Mouse (Mus musculus): ENCODE measurements at regions not wholly inside any gene's neighbourhood (a gene's known extent, or its start where the extent isn't known, plus 50 kb on each side); places are given as distances from the start of the nearest gene placed in this dataset.

DNA sequence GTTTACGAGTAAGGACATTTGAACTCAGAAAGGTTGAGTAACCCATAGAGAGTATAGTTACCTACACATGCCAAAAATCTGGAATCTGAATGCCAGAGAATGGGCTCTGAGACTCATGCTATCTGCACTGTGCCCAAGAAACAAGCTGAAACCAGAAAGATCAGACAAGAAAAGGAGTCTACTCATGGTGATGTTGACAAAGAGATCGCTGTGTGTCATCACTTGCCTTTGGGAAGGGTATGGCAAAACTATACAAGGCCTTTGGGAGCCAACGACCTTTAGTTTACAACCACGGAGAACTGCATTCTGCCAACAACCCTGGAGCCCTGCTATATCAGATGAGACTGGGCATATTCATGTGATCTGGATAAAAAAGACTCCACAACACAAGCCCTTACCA, 339.3 kb upstream of the Nfe2l3 start:
- in situ Hi-C loops (cut with MboI, MseI), result no loop called here

DNA sequence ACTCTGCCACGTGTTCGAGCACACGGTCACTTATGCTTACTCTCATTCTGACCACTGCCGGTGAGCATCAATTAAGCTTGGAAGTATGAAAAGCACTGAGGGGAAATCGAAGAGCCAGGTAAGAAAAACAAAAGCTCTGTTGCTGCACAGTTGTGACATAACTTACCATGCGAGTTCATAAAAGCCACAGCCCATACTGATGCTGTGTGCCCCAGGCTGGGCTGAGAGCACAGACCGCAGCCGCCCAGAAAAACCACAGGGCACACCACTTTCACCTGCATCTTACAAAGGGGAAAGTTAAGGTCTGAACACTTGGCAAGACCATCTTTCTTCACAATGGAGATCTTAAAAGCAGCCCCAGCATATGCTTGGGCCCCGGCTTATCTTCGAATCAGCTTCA, 338.2 kb upstream of the Nfe2l3 start:
- in situ Hi-C loops (cut with MboI, MseI), result no loop called here

DNA sequence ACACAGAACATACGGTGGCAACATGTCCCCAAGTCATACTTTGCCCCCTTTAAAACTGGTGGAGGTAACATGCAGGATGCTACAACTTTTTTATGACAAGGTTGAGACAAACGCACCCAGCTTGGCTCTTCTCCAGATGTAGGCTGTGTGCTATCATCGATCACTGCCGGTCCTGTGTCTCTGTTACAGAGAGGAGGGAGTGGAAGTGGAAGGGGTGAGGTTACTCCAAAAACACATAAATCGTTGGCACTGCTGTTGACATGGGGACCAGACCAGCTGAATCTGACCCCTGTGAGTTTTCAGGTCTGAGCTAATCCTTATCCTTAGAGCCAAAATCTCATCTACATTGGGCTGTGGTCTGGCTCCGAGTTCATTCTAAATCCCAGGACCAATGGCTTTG, 335.0 kb upstream of the Nfe2l3 start:
- in situ Hi-C loops (cut with MboI, MseI), result no loop called here

DNA sequence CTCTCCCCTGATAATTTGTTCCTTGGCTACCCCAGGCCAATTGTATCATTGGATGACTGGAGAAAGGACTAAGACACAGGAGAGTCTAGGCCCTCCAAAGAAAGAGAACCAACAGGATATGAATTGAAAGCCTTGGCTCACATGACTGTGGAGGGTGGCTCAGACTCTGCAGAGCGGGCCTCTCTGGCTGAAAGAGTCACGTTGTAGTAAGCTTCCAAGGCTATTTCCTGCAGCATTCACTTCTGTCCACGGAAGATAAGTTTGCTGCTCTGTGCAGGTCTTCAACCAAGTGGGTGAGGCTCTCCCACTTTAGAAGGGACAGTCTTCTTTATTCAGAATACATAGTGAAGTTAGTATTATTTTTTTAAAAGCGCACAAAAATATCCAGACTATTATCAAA, 332.1 kb upstream of the Nfe2l3 start:
- in situ Hi-C loops (cut with MboI, MseI), result no loop called here

DNA sequence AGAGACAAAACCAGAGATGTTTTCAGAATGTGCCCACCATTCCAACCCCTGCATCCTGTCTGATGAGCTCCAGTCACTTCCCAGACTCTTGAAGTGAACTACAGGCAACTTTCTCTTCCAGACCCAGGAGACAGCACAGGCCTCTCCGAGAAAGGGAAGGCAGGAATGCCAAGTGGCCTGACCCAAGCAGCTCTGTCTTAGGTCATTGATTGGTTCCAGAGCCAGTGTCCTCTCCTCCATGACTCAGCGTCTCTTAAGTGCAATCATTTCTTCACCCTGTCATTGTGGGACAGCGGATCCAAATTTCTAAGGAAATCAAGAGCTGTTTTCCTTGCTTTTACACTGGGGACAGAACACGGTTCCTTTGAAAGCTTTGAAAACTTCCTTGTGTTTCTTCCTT, 329.2 kb upstream of the Nfe2l3 start:
- in situ Hi-C loops (cut with MboI, MseI), result no loop called here

DNA sequence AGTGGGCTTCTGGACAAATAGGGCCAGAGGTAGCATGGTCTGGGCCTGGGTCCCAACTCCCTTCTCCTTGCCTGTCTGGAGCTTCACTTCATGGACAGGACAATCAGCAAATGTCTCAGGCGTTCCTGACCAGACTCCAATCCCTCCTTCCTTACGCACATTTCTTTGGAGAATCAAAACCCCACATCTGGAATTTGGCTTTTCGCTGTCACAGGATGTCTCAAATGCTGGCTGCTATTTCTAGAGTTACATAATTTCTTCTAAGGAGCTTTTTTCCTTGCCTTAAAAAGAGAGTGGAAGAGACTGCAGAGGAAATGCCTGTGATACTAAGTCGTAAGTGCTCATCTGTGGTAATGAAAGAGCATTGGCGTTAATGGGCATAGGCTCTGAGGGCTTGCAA, 328.1 kb upstream of the Nfe2l3 start:
- in situ Hi-C loops (cut with MboI, MseI), result no loop called here

DNA sequence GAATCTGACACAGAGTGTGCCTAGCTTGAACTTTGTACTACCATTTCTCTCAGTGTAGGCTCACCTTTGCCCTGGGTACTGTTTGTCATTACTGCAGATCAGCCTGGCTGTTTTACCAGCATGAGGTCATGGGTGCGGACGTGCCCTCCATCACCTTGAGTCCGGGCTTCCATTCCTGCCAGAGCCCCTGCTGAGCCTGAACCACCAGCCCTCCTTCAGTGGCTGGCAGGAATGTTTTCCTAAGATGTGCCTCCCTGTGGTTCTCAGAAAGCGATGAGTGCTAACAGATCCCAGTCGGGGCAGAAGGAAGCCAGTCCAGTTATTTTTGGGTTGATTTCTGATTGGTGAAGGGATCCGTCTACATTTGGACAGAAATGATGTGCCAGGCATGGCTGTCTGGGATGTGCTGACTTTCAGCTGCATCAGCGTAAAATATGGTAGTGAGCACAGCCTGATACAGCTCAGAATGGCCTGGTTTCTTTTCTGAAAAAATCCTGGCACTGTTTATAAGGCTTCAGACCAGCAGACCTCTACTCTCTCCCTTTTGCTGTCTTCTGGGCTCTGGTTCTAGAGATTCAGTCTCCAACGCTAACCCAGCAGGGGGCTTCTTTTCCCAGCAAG, 324.0 kb upstream of the Nfe2l3 start:
- in situ Hi-C loops (cut with MboI, MseI), result no loop called here

DNA sequence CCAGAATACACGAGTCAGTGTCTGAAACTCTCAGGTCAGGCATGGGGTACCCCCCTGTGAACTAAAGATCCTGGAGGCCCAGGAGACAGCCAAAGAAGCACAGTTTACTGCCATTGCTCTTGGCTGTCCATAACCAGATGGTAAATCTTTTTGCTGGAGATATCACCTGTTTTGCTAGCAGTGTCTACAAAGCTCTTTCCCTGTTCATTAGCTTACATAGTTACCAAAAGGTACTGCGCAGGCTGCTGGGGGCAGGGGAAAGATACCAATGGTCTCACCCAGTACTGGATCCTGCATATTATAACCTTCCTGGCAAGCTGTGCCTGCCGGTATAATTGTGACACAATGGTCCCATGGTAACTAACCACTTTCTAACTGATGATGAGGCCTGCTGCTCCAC, 321.9 kb upstream of the Nfe2l3 start:
- in situ Hi-C loops (cut with MboI, MseI), result no loop called here

DNA sequence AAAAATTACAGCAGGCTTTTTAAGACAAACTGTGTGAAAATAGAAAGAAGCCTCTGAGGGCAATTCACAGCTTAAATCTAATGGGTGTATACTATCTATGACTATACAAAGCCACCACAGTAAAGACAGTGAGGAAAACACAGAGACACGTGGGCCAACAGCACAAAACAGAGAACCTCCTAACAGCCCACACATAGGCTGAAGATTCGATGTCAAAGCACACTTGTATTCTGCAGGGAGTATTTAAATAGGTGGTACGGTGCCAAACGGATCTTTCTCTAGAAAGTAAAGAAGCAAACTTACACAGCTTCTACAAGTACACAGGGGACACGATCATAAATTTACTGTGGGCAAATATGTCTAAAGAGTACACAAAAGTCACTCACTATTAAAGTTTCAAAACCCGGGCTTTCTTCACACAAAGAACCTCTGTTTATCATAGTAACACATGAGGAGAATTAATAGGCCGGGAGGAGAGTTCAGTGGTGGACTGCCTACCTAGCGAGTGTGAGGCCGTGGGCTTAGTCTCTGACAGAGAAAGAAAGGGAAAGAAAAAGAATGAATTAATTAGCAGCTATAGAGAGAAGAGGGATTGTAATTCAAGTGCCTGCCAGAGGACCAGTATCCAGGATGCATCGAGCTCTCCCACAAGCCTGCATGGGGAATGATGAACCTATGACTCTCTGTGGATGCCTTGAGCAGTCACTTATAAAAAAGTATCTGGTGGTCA, 317.7 kb upstream of the Nfe2l3 start:
- in situ Hi-C loops (cut with MboI, MseI), result no loop called here

DNA sequence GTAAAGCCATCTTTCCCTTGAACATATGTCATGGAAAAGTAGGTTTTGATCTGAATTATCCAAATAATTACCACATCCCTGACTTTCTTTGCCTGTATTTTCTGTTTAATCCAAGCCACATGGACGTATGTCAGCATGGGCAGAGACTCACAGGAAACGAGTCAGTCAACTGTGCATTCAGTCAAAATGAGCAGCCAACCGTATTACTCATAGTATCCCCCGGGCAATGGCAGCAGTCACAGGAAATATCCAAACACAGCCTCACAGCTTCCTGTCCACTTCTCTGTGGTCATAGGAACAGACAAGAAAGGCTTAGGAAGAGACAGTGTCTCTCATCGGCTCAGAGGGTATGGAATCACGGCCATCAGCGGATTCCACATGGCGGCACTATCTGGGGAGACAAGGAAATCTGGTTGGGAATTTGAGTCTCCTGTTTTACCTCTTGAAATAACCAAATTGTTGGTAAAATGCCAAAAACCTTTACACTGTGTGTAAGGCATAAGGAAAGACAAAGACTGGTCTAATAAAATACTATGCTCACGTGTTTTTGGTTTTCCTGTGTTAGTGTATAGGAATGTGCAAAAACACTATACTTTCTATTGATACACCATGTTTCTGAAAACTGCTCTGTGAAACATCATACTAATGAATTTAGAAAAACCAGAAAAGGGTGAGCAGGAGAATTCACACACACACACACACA, 313.5 kb upstream of the Nfe2l3 start:
- in situ Hi-C loops (cut with MboI, MseI), result no loop called here

DNA sequence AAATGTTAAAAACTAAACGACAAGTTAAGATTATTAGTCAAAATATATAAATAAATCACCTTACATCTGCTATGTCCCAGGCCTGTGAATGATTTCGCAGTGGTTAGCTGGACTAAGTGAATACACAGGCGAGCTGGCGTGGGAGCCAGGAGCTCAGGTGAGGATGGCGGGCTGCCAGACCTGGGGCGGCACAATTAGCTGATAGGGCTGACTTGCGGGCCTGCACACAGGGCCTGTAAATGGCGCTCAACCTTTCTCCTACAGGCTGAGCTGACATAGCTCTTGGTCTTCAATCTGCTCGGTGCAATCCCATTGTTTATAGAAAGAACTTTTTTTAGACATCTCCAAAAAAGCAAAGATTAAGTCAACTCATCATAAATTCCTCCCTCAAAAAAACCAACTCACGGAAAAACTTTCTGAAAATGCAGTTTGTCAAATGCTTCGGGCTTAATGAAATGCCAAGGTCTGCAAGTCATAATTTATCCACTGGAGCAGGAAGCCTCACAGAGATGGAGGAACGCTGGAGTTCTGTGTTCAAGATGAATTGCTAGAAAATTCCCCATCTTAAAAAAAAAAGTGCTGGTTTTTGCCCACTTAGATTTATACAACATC, 312.7 kb upstream of the Nfe2l3 start:
- in situ Hi-C loops (cut with MboI, MseI), result no loop called here

DNA sequence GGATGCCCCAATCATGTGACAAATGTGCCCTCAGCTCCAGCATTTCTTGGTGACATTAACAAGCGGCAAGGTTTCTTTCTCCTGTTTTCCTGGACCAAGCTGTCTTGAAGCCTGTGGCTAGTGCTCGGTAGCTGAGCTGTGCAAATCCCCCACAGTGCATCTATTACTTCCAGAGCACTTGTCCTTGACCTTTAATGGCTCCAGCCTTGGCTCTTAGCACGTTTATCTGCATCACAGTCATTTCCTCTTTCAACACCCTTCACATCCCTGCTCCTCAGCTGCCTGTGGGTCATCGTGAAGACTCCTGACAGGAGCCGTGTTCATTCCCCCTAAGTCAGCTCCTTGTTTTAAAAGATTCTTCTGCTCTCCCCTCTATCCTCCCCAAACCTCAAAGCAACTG, 309.5 kb upstream of the Nfe2l3 start:
- in situ Hi-C loops (cut with MboI, MseI), result no loop called here

DNA sequence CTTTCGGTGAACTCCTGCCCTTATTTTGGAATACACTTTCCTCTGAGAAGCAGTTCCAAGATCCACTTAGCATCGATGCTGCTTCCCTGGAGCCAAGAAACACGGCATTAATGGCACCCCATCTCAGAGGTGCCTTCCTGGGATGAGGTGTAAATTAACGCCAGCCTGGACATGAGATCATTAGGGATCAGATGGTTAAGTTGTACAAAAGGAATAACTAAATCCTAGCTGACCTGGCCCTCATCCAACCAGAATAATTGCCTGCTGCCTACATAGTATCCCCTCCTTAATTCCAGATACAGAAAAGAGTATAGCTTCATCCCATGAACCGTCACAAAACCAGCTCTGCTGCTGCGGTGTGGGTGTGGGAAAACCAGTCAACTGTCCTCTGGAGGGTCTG, 304.6 kb upstream of the Nfe2l3 start:
- in situ Hi-C loops (cut with MboI, MseI), result no loop called here

DNA sequence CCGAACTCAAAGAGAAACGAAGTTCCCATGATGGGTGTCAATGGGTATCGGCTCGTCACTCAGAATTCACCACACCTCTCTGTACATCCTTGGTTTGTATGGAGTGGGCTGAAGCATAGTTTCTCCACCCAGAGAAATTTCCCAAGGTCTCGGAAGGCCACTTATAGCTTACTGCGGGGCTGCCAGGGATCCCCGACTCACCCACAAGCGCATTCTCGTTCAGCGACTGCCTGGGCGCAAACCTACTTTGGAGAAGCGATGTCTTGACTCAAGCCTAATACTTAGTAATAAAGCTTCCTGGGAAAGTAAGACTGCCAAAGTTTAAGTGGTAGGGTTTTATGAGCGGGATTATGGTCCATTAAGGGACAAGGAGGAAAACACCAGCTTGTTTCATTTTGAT, 303.4 kb upstream of the Nfe2l3 start:
- in situ Hi-C loops (cut with MboI, MseI), result no loop called here

DNA sequence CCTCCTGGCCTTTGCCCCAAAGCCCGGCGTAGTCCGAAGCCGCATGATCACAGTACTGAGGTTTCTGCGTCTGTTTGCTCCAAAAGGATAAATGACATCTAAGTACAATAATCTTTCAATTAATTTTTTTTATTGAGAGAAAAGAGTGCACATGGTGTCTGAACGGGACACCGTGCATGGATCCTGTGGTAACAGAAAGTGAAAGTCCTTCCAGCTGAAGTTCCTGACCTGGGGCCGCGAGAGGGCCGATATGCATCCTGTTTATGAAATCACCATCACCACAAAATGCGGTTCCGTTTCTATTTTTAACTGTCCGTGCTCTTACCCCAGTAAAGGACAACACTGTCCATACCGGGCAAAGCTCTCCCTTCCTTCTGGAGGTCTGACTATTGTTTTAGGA, 302.9 kb upstream of the Nfe2l3 start:
- in situ Hi-C loops (cut with MboI, MseI), result no loop called here

DNA sequence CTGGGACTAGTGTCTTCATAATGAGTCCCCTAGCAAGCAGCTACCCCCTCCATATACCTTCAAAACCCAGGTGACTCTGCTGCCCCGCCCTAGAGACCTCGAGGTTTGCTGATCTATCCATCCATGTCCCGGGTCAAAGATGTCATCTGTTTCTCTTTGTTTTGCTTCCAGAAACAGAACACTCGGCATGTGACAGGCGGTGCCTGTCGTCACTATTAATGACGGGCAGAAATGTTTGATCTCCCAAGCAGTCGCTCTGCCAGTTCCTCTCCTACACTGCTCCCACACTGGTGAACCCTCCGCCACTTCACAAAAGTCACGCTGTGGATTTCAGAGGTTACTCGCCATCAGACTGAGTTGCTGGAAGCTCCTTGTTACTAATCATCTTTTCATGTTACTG, 287.7 kb upstream of the Nfe2l3 start:
- in situ Hi-C loops (cut with MboI, MseI), result no loop called here

DNA sequence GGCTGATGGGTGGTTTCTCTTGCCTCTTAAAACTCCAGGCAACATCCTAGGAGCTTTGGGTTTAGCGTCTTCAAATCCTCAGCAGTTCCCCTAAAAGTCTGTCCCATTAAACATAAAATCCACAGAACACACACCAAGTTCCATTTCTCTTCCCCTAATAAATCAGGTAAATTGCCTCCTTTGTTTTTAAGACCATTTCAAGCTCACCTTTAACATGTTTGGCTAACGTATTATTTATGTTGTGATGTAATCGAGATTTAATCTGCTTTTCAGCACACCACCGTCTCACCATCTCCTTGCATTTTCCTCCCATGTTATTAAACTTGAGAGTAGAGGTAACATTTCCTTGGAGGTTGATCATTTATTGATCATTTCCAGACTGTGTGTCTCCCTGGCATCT, 286.6 kb upstream of the Nfe2l3 start:
- in situ Hi-C loops (cut with MboI, MseI), result no loop called here

DNA sequence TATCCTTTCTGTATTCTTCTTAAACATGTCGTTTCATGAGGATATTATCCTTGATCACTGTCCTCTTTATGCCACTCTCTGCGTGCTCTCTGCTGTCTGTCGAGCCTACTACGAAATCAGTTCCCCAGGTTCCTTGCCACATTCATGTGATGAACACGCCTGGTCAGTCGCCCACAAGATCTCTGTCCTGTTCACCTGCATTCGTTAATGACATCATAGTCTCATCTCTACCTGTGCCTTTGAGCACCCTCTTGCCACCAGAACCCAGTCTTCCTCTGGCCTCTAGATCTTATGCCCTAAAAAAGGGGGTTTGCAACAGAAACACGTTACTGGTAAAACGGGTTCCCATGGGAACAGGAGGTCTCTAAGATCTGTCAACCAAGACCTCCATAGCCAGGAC, 283.6 kb upstream of the Nfe2l3 start:
- in situ Hi-C loops (cut with MboI, MseI), result no loop called here

DNA sequence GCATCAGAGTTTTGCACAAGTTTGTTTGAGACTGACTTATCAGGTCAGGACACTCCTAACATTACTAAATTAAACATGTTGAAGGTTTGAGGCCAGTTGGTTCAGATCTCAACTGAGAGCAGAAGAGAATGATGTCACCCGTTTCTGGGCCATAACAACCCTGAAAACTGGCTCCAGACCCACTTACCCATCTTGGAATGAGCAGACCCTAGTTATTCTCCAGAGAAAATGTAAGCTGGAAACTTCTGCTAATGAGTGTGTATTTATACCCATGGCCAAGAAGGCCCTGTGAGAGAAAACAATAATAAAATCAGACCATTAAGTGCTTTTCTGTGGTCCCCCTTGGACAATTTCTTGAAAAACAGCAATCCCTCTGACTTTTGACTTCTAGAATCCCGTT, 282.4 kb upstream of the Nfe2l3 start:
- in situ Hi-C loops (cut with MboI, MseI), result no loop called here

DNA sequence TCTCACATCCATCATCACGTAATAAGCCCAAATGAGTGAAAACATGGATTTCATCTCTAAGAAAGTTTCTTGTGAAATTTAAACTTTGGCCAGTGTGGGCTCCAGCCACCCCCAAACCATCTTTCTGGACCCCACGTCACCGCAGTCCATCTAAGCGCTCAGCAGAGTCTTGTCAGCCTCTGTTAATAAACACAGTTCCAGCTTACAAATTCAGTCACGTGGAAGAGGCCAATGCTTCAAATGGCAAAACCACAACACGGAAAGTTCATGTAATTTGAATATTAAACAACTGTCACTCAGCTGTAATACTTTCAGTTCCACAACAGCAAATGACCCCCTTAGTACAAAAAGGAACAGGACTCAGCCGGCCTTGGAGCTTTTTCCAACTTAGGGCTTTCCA, 282.0 kb upstream of the Nfe2l3 start:
- in situ Hi-C loops (cut with MboI, MseI), result no loop called here

DNA sequence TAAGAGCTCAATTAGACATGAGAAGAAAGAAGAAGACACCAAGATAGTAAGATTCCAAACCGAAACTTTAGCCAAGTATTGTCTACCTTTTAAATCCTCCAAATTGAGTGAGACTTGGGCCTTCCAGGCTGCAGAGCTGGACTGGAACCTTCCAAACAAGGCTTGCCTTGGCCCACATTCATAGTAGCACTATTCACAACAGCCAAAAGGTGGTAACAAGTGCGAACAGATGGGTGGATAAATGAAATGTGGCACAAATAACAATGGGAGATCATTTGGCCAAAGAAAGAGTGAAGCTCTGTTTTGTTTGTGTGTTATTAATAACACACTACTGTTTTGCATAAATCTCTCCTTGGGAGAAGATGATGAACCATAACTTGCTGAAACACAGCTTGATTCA, 281.6 kb upstream of the Nfe2l3 start:
- in situ Hi-C loops (cut with MboI, MseI), result no loop called here

DNA sequence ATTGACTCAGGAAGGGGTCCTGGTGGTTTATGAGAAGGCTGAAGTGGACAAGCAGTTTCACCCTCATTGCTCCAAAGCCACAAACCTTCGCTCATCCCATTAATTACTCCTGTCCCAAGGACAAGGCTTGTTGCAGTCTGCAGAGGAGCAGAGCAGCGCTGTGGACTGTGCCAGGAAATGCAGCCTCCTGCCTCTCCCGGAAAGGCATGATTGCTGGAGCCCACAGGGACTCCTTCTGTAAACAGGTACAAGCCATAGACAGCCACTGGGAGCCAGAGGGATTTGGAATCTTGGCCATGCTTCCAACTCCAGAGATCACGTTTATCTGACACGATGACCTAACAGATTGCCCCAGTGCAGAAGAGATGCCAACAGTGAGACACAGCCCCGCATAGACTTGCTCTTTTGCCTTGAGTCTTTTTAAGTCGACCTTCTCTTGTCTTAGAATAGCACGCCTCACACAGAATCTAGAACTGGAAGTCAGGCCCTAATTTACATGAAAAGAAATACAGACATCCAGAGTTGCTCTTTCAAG, 275.6 kb upstream of the Nfe2l3 start:
- in situ Hi-C loops (cut with MboI, MseI), result no loop called here
